Mouse (Mus musculus): ENCODE results near the gene Srgn. TPM values are rescaled to one million over a fixed set of nuclear protein-coding genes. Genes with fewer than 3 reads are reported as not detected.

Gene Srgn
- polyA plus RNA-seq, 1 experiment from 2014 or later, result 8.7 TPM

DNA sequence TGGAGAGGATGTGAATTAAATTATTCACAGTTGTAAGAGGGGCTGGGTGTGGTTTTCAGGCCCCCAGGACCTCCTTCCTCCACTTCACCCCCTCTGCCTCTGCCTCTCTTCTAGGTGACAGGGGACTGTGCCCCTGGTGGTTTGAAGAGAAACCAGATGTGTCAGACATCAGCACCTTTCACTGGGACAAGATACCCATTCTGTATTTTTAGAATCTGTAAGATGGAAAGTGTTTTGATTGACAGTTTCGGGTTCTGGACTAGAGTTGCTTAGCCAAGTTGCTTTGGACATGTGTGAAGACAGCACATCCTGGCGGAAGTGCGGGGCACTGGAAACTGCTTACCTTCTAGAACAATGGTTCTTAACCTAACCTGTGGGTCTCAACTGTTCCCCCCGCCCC is 17.1 kb upstream of the Srgn start:
- Histone ChIP-seq H3K36me3 (no peaks in the 10 kb centered on the region), H3K9me3 (no peaks in the 10 kb centered on the region), H3K27ac (no peak overlapping the region), H3K27me3 (no peaks in the 10 kb centered on the region), H3K9ac (replicated peaks) (no peak overlapping the region), H3K4me3 (replicated peaks) (no peak overlapping the region), H3K4me1 (replicated peaks) (no peaks in the 10 kb centered on the region), H3K4me2 (replicated peaks) (no peak overlapping the region)
- 92% methylated on average over 4 of the region's 4 CpGs for WGBS
- ATAC-seq, result no peak

DNA sequence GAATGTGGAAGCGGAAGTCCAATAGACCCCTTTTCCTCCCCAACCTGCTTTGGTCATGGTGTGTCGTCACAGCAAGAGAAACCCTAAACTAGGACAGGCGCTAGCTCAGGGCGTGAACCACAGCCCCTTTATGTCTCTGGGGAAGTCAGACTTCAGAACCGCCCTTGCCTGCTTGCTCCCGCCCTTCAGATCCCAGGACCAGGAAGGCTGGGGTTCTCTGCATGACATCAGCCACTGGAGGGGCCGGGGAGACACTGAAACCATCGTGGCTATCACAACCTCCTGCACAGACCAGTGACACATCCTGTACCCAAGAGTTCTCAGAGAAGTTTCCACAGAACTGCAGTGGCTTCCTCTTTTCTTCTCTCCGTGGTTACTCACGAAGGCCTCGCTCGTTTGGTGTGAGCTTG is 16.2 kb upstream of the Srgn start:
- Histone ChIP-seq H3K4me2 (replicated peaks) (no peak overlapping the region), H3K4me3 (replicated peaks) (no peak overlapping the region), H3K4me1 (replicated peaks) (no peaks in the 10 kb centered on the region), H3K9ac (replicated peaks) (no peak overlapping the region), H3K9me3 (no peaks in the 10 kb centered on the region), H3K36me3 (no peaks in the 10 kb centered on the region), H3K27me3 (no peaks in the 10 kb centered on the region), H3K27ac (no peak overlapping the region)
- no peak for ATAC-seq
- WGBS, result 85% methylated on average over 12 of the region's 12 CpGs

DNA sequence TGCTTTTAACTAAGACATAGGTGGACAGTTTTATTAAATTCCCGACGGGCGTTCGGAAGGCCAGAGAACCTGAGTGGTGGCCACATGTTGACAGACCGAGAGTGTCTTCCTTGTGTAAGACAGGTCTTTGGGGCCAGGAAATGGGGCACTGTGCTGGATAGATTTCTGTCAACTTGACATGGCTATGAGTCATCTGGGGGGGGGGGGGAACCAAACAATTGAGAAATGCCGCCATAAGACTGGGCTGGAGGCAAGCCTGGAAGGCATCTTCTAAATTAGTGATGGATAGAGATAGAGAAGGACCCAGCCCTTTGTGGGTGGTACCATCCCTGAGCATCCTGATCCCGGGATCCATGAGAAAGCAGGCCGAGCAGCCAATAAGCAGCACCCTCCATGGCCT is 15.7 kb upstream of the Srgn start:
- no peak for ATAC-seq

DNA sequence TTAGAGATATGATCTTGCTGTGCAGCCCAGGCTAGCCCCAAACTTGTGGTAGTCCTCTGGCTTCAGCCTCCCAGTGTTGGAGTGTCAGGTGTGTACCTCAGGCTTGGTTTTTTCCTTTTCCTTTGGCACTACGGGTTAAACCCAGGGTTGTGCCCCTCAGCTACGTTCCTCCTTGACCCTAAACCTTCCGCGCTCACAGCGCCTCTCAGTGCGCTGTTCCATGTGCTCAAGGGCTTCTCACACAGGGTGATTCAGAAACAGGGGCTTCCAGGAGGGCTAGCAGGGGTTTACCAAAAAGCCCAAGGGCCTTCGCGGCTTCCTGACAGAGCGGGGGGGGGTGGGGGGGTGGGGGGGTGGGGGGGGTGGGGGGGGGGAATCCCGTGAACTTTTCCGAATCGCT is 15.3 kb upstream of the Srgn start:
- no peak for ATAC-seq
- 92% methylated on average over 12 of the region's 12 CpGs for WGBS
- Histone ChIP-seq H3K27me3 (no peaks in the 10 kb centered on the region), H3K4me2 (replicated peaks) (no peak overlapping the region), H3K36me3 (no peaks in the 10 kb centered on the region), H3K4me3 (replicated peaks) (no peak overlapping the region), H3K9me3 (no peaks in the 10 kb centered on the region), H3K9ac (replicated peaks) (no peak overlapping the region), H3K4me1 (replicated peaks) (no peaks in the 10 kb centered on the region), H3K27ac (no peak overlapping the region)

More for the DNA sequence above, 15.7 kb upstream of the Srgn start:
- Histone ChIP-seq H3K4me3 (replicated peaks) (no peak overlapping the region), H3K9ac (replicated peaks) (no peak overlapping the region), H3K4me2 (replicated peaks) (no peak overlapping the region), H3K36me3 (no peaks in the 10 kb centered on the region), H3K27me3 (no peaks in the 10 kb centered on the region), H3K9me3 (no peaks in the 10 kb centered on the region), H3K4me1 (replicated peaks) (no peaks in the 10 kb centered on the region), H3K27ac (no peak overlapping the region)
- WGBS, result 93% methylated on average over 8 of the region's 8 CpGs

DNA sequence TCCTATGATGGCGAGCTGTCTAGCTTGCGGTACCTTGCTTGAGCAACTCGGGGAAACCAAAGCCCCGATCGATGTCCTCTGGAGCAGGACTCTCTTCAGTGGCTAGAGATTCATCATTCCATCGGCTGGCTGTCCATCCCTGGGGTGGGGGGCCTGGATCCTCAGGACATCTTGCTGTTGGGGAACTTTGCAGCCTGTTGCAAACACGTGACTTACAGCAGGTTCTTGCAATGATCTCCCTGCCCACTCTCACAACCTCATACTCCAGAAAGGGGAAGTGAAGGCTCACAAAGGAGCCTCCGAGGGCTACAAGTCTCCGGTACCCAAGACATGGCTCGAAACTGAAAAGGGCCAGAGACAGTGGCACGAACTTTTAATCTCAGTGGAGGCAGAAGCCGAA is 14.2 kb upstream of the Srgn start:
- no peaks in the 10 kb centered on the region for H3K36me3 ChIP-seq
- no peak overlapping the region for H3K4me2 ChIP-seq (replicated peaks)
- no peaks in the 10 kb centered on the region for H3K27me3 ChIP-seq
- 95% methylated on average over 12 of the region's 12 CpGs for whole genome bisulfite sequencing
- no peak for ATAC-seq
- no peak overlapping the region for H3K27ac ChIP-seq
- no peaks in the 10 kb centered on the region for H3K9me3 ChIP-seq
- no peak overlapping the region for H3K9ac ChIP-seq (replicated peaks)
- H3K4me1 ChIP-seq (replicated peaks), result no peaks in the 10 kb centered on the region
- no peak overlapping the region for H3K4me3 ChIP-seq (replicated peaks)

DNA sequence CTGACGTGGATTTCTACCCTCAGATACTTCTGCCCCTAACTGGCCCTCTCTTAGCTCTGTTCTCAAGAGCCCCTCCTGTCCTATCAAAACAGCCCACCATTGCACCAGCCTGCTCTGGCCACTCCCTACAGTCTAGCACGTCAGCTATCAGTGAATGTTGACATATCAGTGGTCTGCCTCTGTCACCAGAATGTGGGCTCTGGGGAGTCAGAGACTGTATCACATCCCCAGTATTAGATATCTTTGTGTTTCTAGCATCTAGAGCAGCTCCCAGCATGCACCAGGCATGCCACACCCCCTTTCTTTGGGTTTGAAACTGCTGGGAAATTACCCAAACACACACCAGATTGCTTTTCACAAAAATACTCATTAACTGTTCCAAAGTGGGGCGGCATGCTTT is 13.5 kb upstream of the Srgn start:
- Histone ChIP-seq H3K9me3 (no peaks in the 10 kb centered on the region), H3K36me3 (no peaks in the 10 kb centered on the region), H3K4me2 (replicated peaks) (no peak overlapping the region), H3K4me1 (replicated peaks) (no peaks in the 10 kb centered on the region), H3K9ac (replicated peaks) (no peak overlapping the region), H3K27me3 (no peaks in the 10 kb centered on the region), H3K4me3 (replicated peaks) (no peak overlapping the region), H3K27ac (no peak overlapping the region)
- WGBS, result 75% methylated on average over 3 of the region's 3 CpGs
- ATAC-seq, result no peak

DNA sequence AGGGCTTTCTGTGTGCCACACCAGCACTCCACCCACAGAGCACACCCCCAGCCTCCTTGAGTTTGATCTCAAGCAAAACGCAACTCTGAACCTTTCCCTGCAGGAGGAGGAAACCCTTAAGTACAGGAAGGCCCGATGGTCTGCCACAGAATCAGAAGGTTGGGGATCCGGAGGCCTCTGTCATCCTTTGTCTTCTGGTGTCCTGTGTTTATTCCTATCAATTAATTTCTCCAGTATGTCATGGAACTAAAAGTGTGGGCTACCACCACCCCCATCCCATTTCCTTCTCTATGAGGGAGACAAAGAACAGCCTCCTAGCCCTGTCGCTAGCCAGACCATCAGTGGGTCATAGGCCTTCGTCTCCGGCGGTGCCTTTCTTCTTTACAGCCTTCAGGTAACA is 7.3 kb upstream of the Srgn start:
- Histone ChIP-seq H3K4me1 (replicated peaks) (no peaks in the 10 kb centered on the region), H3K36me3 (no peaks in the 10 kb centered on the region), H3K9me3 (no peaks in the 10 kb centered on the region), H3K9ac (replicated peaks) (no peak overlapping the region), H3K27me3 (no peaks in the 10 kb centered on the region), H3K4me3 (replicated peaks) (no peak overlapping the region), H3K27ac (no peak overlapping the region), H3K4me2 (replicated peaks) (no peak overlapping the region)
- no peak for ATAC-seq
- 88% methylated on average over 7 of the region's 7 CpGs for WGBS

DNA sequence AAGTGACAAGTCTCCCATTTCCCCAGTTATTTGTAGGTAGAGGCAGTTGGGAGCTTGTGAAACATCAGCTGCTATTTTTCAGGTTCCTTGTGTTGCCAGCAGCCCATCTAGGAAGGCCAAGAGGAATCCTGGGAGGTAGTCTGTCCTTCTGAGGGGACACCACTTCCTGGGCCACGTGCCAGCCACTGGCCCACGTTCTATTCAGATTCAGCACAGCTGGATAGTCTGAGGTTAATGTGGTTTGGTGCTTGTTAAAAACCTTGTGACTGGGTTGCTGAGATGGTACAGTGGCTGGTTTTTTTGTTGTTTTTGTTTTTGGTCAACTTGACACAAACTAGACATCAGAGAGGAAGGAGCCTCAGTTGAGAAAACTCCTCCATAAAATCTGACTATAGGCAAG is 5.6 kb upstream of the Srgn start:
- Histone ChIP-seq H3K36me3 (no peaks in the 10 kb centered on the region), H3K4me3 (replicated peaks) (no peak overlapping the region), H3K4me2 (replicated peaks) (no peak overlapping the region), H3K9me3 (no peaks in the 10 kb centered on the region), H3K9ac (replicated peaks) (no peak overlapping the region), H3K4me1 (replicated peaks) (no peaks in the 10 kb centered on the region), H3K27me3 (no peaks in the 10 kb centered on the region), H3K27ac (no peak overlapping the region)
- 67% methylated on average over 2 of the region's 2 CpGs for WGBS
- ATAC-seq, result no peak

DNA sequence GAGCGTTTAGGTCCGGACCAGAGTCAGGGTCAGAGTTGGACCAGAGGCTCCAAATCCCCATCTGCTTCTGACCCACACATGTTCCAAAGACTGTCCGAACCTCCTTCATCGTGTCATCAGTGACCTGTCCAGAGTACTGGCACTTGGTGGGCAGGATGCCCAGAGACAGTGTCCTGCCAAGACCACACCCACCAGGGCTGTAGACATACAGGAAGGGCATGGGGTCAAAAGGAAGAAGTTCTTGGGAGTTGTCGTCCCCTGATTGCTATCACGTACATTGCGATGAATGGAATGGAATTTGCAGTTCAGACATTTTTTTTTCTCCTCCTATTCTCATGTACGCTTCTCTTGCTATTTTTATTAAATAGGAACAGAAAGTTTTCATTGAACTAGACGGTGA is 2.9 kb upstream of the Srgn start:
- WGBS, result 92% methylated on average over 9 of the region's 9 CpGs
- H3K27ac ChIP-seq, result no peak overlapping the region
- ATAC-seq, result no peak
- H3K9ac ChIP-seq (replicated peaks), result no peak overlapping the region
- no peaks in the 10 kb centered on the region for H3K36me3 ChIP-seq
- no peaks in the 10 kb centered on the region for H3K27me3 ChIP-seq
- H3K9me3 ChIP-seq, result no peaks in the 10 kb centered on the region
- no peaks in the 10 kb centered on the region for H3K4me1 ChIP-seq (replicated peaks)
- no peak overlapping the region for H3K4me2 ChIP-seq (replicated peaks)
- H3K4me3 ChIP-seq (replicated peaks), result no peak overlapping the region

DNA sequence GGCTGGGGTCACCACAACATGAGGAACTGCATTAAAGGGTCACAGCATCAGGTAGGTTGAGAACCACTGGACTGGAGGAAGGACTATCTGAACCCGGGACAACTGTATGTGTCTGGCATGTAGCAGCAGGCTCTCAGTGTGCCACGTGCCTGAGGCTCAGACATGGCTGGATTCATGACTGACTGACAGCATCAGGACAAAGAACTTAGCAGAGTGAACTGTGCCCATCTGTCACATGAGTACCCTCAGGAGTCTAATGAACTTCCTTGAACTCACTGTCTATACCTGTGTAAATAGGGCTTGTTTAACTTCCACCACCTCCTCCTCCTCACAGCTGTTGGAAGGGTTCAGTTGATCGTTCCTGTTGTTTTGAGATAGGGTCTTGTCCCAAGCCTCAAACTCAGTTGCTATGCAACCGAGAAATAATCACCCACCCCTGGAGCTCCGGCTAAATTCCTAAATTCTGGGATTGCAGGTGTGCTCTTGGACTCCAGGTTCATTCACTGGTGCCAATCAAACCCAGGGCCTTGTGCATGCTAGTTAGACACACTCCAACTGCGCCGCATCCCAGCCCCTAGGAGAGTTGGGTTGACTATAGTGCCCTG is 4.8 kb downstream of the Srgn start:
- no peaks in the 10 kb centered on the region for H3K4me1 ChIP-seq (replicated peaks)
- no peaks in the 10 kb centered on the region for H3K9me3 ChIP-seq
- H3K4me2 ChIP-seq (replicated peaks), result no peak overlapping the region
- H3K9ac ChIP-seq (replicated peaks), result no peak overlapping the region
- H3K4me3 ChIP-seq (replicated peaks), result no peak overlapping the region
- ATAC-seq, result no peak
- 77% methylated on average over 7 of the region's 7 CpGs for WGBS
- H3K27ac ChIP-seq, result no peak overlapping the region
- H3K27me3 ChIP-seq, result no peaks in the 10 kb centered on the region
- no peaks in the 10 kb centered on the region for H3K36me3 ChIP-seq

DNA sequence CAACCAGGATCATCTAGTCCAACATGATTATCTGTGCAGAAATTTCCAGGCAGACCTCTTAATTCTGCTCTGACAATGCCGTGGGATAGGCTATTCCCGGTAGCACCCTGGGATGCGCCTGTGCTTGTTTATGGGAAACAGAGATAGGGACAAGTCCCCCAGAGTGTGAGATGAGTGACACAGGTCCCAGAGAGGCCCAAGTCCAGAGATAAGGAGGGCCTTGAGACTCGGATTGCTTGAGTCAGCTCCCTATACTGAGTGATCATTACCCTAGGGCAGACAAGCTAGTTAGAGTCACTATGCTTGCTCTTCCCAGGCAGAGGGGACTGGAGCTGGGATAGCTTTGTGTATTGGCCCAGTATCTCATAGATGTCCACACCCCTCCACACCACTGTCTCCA is 5.5 kb downstream of the Srgn start:
- Histone ChIP-seq H3K4me1 (replicated peaks) (no peaks in the 10 kb centered on the region), H3K27ac (no peak overlapping the region), H3K9me3 (no peaks in the 10 kb centered on the region), H3K36me3 (no peaks in the 10 kb centered on the region), H3K9ac (replicated peaks) (no peak overlapping the region), H3K4me2 (replicated peaks) (no peak overlapping the region), H3K4me3 (replicated peaks) (no peak overlapping the region), H3K27me3 (no peaks in the 10 kb centered on the region)
- whole genome bisulfite sequencing, result 78% methylated on average over 4 of the region's 4 CpGs
- ATAC-seq, result no peak

DNA sequence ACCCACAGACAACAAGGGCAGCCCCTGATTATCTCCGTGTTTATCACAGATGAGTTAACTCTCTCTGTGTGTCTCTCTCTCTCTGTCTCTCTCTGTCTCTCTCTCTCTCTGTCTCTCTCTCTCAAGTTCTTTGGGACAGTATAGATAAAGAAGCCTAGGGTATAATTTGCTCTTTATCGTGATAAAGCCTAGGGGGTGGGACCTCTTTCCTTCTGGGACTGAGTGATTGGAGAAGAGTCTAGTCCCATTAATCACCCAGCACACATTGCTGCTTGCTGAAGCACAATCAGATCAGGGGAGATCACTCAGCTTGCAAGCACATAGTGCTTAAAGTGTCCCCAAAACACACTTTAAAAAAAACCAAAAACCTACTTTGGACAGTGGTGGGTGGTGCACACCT is 6.3 kb downstream of the Srgn start:
- no peak for ATAC-seq
- 76% methylated on average over 2 of the region's 2 CpGs for WGBS

DNA sequence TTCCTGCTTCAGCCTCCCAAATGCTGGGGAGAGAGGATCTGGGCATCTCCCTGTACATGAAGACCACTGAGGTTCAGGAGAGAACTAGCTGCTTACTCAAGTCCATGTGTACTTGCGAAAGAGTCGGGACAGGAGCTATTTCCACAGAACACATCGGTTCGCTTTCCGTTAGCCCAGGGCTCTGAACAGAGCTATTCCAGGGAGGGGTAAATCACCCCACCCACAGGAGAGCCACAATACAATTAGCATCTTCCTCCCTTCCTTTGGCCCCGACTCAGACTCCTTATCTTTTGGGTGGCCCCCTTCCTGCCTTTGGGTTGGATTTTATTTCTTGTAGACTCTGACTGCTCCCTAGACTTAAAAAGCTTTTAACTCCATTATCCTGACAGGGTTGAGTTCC is 9.7 kb downstream of the Srgn start:
- 90% methylated on average over 6 of the region's 6 CpGs for WGBS

More for the DNA sequence above, 6.3 kb downstream of the Srgn start:
- Histone ChIP-seq H3K9ac (replicated peaks) (no peak overlapping the region), H3K27me3 (no peaks in the 10 kb centered on the region), H3K27ac (no peak overlapping the region), H3K4me2 (replicated peaks) (no peak overlapping the region), H3K36me3 (no peaks in the 10 kb centered on the region), H3K9me3 (no peaks in the 10 kb centered on the region), H3K4me1 (replicated peaks) (no peaks in the 10 kb centered on the region), H3K4me3 (replicated peaks) (no peak overlapping the region)

More for the DNA sequence above, 9.7 kb downstream of the Srgn start:
- H3K27ac ChIP-seq, result no peak overlapping the region
- ATAC-seq, result no peak
- no peaks in the 10 kb centered on the region for H3K36me3 ChIP-seq
- no peaks in the 10 kb centered on the region for H3K27me3 ChIP-seq
- no peaks in the 10 kb centered on the region for H3K9me3 ChIP-seq
- no peak overlapping the region for H3K9ac ChIP-seq (replicated peaks)
- no peaks in the 10 kb centered on the region for H3K4me1 ChIP-seq (replicated peaks)
- no peak overlapping the region for H3K4me3 ChIP-seq (replicated peaks)
- no peak overlapping the region for H3K4me2 ChIP-seq (replicated peaks)
